Mouse (Mus musculus): ENCODE data around the gene Nop16.

DNA sequence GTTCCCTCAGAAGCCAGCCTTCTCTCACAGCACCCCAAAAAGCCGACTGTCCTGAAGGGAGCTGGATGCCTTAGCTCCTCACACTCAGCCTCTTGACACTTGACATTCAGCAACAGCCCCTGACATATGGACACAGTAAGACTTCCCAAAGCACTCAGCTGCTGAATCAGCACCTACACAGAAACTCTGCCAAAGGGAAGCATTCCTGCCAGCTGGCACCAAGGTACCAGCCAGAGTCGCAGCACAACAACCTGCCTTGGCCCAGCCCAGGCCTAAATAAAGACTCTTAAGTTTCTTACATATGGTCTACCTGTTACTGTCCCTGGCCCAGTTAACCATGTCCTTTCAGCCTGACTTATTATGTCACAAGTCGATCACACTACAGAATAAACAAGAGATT lies 33.1 kb downstream of the Nop16 start:
- TF ChIP-seq POLR2A (IDR thresholded peaks at IDR 0.05; ENCODE audit: insufficient read depth, low read depth, low read length), result no peak
- TF ChIP-seq CTCF (IDR thresholded peaks at IDR 0.05; ENCODE audit: insufficient read depth, low read depth, low read length), result no peak

Measured in olfactory bulb, adult 2 months (tissue).